8 mouse cellular contexts compared by ENCODE assay signal in genomic region chr1:132557901-132558631, GRCm38 (mm10). TPM values are rescaled to one million over a fixed set of nuclear protein-coding genes. Genes with fewer than 3 reads are reported as not detected.
DNase-seq lines count a peak whose midpoint lies in the region; ATAC-seq lines count a peak whose summit lies in the region.

No protein-coding gene starts in this region.

- WGBS in midbrain, embryonic 15.5 days, result 14% methylated on average over 9 of the region's 9 CpGs

- no peaks in the 10 kb centered on the region for H3K36me3 ChIP-seq in midbrain, embryonic 15.5 days (replicated peaks)

- intact Hi-C loops in heart, postnatal 10 days (cut with DNase I), result no loop called here

- H3K9ac ChIP-seq in midbrain, embryonic 15.5 days, result no peak overlapping the region

- peaks cover 36% of the 10 kb centered on the region for H3K4me1 ChIP-seq in midbrain, embryonic 15.5 days

- DNase-seq in 416B (ENCODE audit: low read depth), result peak; percentile 77
- peak; percentile 63 to 80 for DNase-seq in adrenal gland, adult 18-20 months (ENCODE audit: low spot score in 2 of 2)
- DNase-seq in heart, postnatal 10 days, result peak; percentile 80 to 82
- peak; percentile 51 to 66 for DNase-seq in kidney, postnatal 4 days
- DNase-seq in frontal cortex, postnatal 14 days (ENCODE audit: low spot score in 2 of 2), result no peak
- no peak for DNase-seq in thymus, postnatal 14 days

- no peaks in the 10 kb centered on the region for H3K9me3 ChIP-seq in midbrain, embryonic 15.5 days

- peak; percentile 48; the same call in 1 of the 2 replicates for ATAC-seq in erythroid progenitor cell, adult 5-6 weeks (replicated peaks; ENCODE audit: low FRiP score, poor library complexity, severe bottlenecking)
- peak; percentile 38 for ATAC-seq in midbrain, embryonic 15.5 days (replicated peaks)

- H3K4me2 ChIP-seq in midbrain, embryonic 15.5 days, result no peak overlapping the region

- no peak overlapping the region for H3K4me3 ChIP-seq in midbrain, embryonic 15.5 days

- H3K27me3 ChIP-seq in midbrain, embryonic 15.5 days (replicated peaks), result no peaks in the 10 kb centered on the region

- peak overlapping the region; percentile 64 for H3K27ac ChIP-seq in midbrain, embryonic 15.5 days

RNA-seq across cellular contexts. Expression of gene Cntn2, which starts 15.0 kb away (rescaled TPM):
- total RNA-seq in adrenal gland, adult 18-20 months (2021), result not detected
- not detected in 2 replicates for total RNA-seq in erythroid progenitor cell, adult 5-6 weeks (2015; ENCODE audit: low replicate concordance)
- not detected in 2 replicates for total RNA-seq in erythroid progenitor cell, adult 5-6 weeks (2017; ENCODE audit: low replicate concordance)
- total RNA-seq in heart, postnatal 10 days (2021), result 1 to 10 TPM; 2.6 to 3.3 TPM
- 38.9 and 44.0 TPM in 2 replicates for polyA plus RNA-seq in midbrain, embryonic 15.5 days (2015; fragmentation: Nextera tagmentation; extraction: Ambion mirVana)

RNA-seq across cellular contexts. Expression of gene Tmem81, which starts 52.0 kb away (rescaled TPM):
- total RNA-seq in adrenal gland, adult 18-20 months (2021), result 1 to 10 TPM; 3.3 to 4.0 TPM
- 3.6 TPM in 1 of 2 replicates, not detected in the other for total RNA-seq in erythroid progenitor cell, adult 5-6 weeks (2015; ENCODE audit: low replicate concordance)
- total RNA-seq in erythroid progenitor cell, adult 5-6 weeks (2017; ENCODE audit: low replicate concordance), result 2.4 and 3.1 TPM in 2 replicates
- total RNA-seq in heart, postnatal 10 days (2021), result 1 to 10 TPM; 1.5 to 1.6 TPM
- 0.99 and 1.0 TPM in 2 replicates for polyA plus RNA-seq in midbrain, embryonic 15.5 days (2015; fragmentation: Nextera tagmentation; extraction: Ambion mirVana)

Comparison
In these comparisons a context has a peak if more than half of its experiments do, and no peak if none do; other contexts are left out.
1. DNase-seq: peak in 416B (single experiment), adrenal gland, adult 18-20 months (2 of 2), heart, postnatal 10 days (2 of 2) and kidney, postnatal 4 days (2 of 2); none in frontal cortex, postnatal 14 days (0 of 2) and thymus, postnatal 14 days (single experiment).